24 mouse cellular contexts compared by ENCODE assay signal in genomic region chr7:58698738-58699442, GRCm38 (mm10). TPM values are rescaled to one million over a fixed set of nuclear protein-coding genes. Genes with fewer than 3 reads are reported as not detected.
DNase-seq lines count a peak whose midpoint lies in the region; ATAC-seq and TF ChIP-seq lines count a peak whose summit lies in the region.
"Had no signal": no experiment of that assay in that cellular context is flagged by ENCODE, and none has a peak within 500 bp of the region (broad histone marks: within the 10 kb centered on the region; RNA-seq: fewer than 3 reads in every experiment).

No protein-coding gene starts in this region.

- no peaks in the 10 kb centered on the region for H3K4me1 ChIP-seq in hindbrain, embryonic 16.5 days (ENCODE audit: control insufficient read depth, insufficient read depth, low read depth, low read length)
- H3K4me1 ChIP-seq in hindbrain, embryonic 13.5 days (replicated peaks): no peaks in the 10 kb centered on the region
- H3K4me1 ChIP-seq in neural tube, embryonic 13.5 days (replicated peaks): no peaks in the 10 kb centered on the region
- no peaks in the 10 kb centered on the region for H3K4me1 ChIP-seq in neural tube, embryonic 15.5 days
- no peaks in the 10 kb centered on the region for H3K4me1 ChIP-seq in forebrain, postnatal 0 days (ENCODE audit: insufficient read depth)
- no peaks in the 10 kb centered on the region for H3K4me1 ChIP-seq in kidney, embryonic 16.5 days (ENCODE audit: insufficient read depth, low read length)
- H3K4me1 ChIP-seq: embryonic facial prominence, embryonic 13.5 days; heart, embryonic 10.5 days; heart, embryonic 15.5 days; hindbrain, embryonic 12.5 days; kidney, embryonic 15.5 days; liver, embryonic 12.5 days; midbrain, embryonic 12.5 days had no signal

- no peak overlapping the region for H3K4me2 ChIP-seq in hindbrain, embryonic 16.5 days (ENCODE audit: low read length)
- H3K4me2 ChIP-seq in hindbrain, embryonic 13.5 days: no peak overlapping the region
- no peak overlapping the region for H3K4me2 ChIP-seq in neural tube, embryonic 13.5 days
- H3K4me2 ChIP-seq in neural tube, embryonic 15.5 days: no peak overlapping the region
- H3K4me2 ChIP-seq in forebrain, postnatal 0 days (ENCODE audit: low read depth): no peak overlapping the region
- no peak overlapping the region for H3K4me2 ChIP-seq in kidney, embryonic 16.5 days (replicated peaks; ENCODE audit: low read depth, low read length)
- H3K4me2 ChIP-seq: embryonic facial prominence, embryonic 13.5 days; heart, embryonic 15.5 days; hindbrain, embryonic 12.5 days; kidney, embryonic 15.5 days; liver, embryonic 12.5 days; midbrain, embryonic 12.5 days had no signal

- H3K9me3 ChIP-seq in hindbrain, embryonic 16.5 days (ENCODE audit: control insufficient read depth, low read length): no peaks in the 10 kb centered on the region
- no peaks in the 10 kb centered on the region for H3K9me3 ChIP-seq in hindbrain, embryonic 13.5 days
- no peaks in the 10 kb centered on the region for H3K9me3 ChIP-seq in neural tube, embryonic 13.5 days
- no peaks in the 10 kb centered on the region for H3K9me3 ChIP-seq in neural tube, embryonic 15.5 days (replicated peaks)
- H3K9me3 ChIP-seq in forebrain, postnatal 0 days (ENCODE audit: low read length): no peaks in the 10 kb centered on the region
- H3K9me3 ChIP-seq in kidney, embryonic 16.5 days (ENCODE audit: low read length): no peaks in the 10 kb centered on the region
- H3K9me3 ChIP-seq: embryonic facial prominence, embryonic 13.5 days; heart, embryonic 10.5 days; heart, embryonic 15.5 days; hindbrain, embryonic 12.5 days; kidney, embryonic 15.5 days; liver, embryonic 12.5 days; midbrain, embryonic 12.5 days had no signal

- WGBS in hindbrain, embryonic 16.5 days: 87% methylated on average over 7 of the region's 7 CpGs
- WGBS in hindbrain, embryonic 13.5 days: 91% methylated on average over 7 of the region's 7 CpGs
- 87% methylated on average over 7 of the region's 7 CpGs for WGBS in neural tube, embryonic 13.5 days
- WGBS in neural tube, embryonic 15.5 days: 80% methylated on average over 7 of the region's 7 CpGs
- whole genome bisulfite sequencing in forebrain, postnatal 0 days: 65% methylated on average over 7 of the region's 7 CpGs
- WGBS in kidney, embryonic 16.5 days: 87% methylated on average over 7 of the region's 7 CpGs

- no peak overlapping the region for H3K9ac ChIP-seq in hindbrain, embryonic 16.5 days (ENCODE audit: low read depth, low read length)
- H3K9ac ChIP-seq in hindbrain, embryonic 13.5 days: no peak overlapping the region
- H3K9ac ChIP-seq in neural tube, embryonic 13.5 days: no peak overlapping the region
- H3K9ac ChIP-seq in neural tube, embryonic 15.5 days (replicated peaks): no peak overlapping the region
- no peak overlapping the region for H3K9ac ChIP-seq in forebrain, postnatal 0 days
- H3K9ac ChIP-seq in kidney, embryonic 16.5 days (replicated peaks; ENCODE audit: low read length): no peak overlapping the region
- H3K9ac ChIP-seq: embryonic facial prominence, embryonic 13.5 days; heart, embryonic 15.5 days; hindbrain, embryonic 12.5 days; kidney, embryonic 15.5 days; liver, embryonic 12.5 days; liver, postnatal 0 days; midbrain, embryonic 12.5 days had no signal

- no peaks in the 10 kb centered on the region for H3K36me3 ChIP-seq in hindbrain, embryonic 16.5 days (ENCODE audit: control insufficient read depth, insufficient read depth, low read length)
- H3K36me3 ChIP-seq in hindbrain, embryonic 13.5 days: no peaks in the 10 kb centered on the region
- H3K36me3 ChIP-seq in neural tube, embryonic 13.5 days: no peaks in the 10 kb centered on the region
- no peaks in the 10 kb centered on the region for H3K36me3 ChIP-seq in neural tube, embryonic 15.5 days
- H3K36me3 ChIP-seq in forebrain, postnatal 0 days (ENCODE audit: insufficient read depth): no peaks in the 10 kb centered on the region
- H3K36me3 ChIP-seq in kidney, embryonic 16.5 days (ENCODE audit: insufficient read depth, low read length): no peaks in the 10 kb centered on the region
- H3K36me3 ChIP-seq: embryonic facial prominence, embryonic 13.5 days; heart, embryonic 10.5 days; heart, embryonic 15.5 days; hindbrain, embryonic 12.5 days; kidney, embryonic 15.5 days; liver, embryonic 12.5 days; midbrain, embryonic 12.5 days had no signal

- no peak for TF ChIP-seq CTCF in brain, embryonic 14.5 days (IDR thresholded peaks at IDR 0.05; ENCODE audit: borderline replicate concordance, extremely low read depth, insufficient read depth, insufficient read length)
- TF ChIP-seq CTCF in forebrain, postnatal 0 days (IDR thresholded peaks at IDR 0.05; ENCODE audit: low read depth): peak; percentile 30

- no peak for TF ChIP-seq POLR2A in brain, embryonic 14.5 days (IDR thresholded peaks at IDR 0.05; ENCODE audit: borderline replicate concordance, extremely low read depth, insufficient read depth, insufficient read length, poor library complexity, severe bottlenecking)

- DNase-seq in brain, embryonic 14.5 days (ENCODE audit: low read depth): peak; percentile 60
- DNase-seq in forebrain, postnatal 0 days: no peak
- DNase-seq: adrenal gland, postnatal 14 days; cerebellum, adult 18-20 months; gastrocnemius, postnatal 10 days; kidney, adult 18-20 months; kidney, postnatal 36 days; layer of hippocampus, postnatal 36 days; left cerebral cortex, postnatal 4 days; liver, postnatal 0 days; lung, postnatal 36 days had no signal

- H3K4me3 ChIP-seq in hindbrain, embryonic 16.5 days (ENCODE audit: low read length): no peak overlapping the region
- no peak overlapping the region for H3K4me3 ChIP-seq in hindbrain, embryonic 13.5 days
- H3K4me3 ChIP-seq in neural tube, embryonic 13.5 days: no peak overlapping the region
- H3K4me3 ChIP-seq in neural tube, embryonic 15.5 days (replicated peaks): no peak overlapping the region
- no peak overlapping the region for H3K4me3 ChIP-seq in forebrain, postnatal 0 days (ENCODE audit: low read depth, low read length)
- no peak overlapping the region for H3K4me3 ChIP-seq in kidney, embryonic 16.5 days (ENCODE audit: low read length)
- H3K4me3 ChIP-seq: embryonic facial prominence, embryonic 13.5 days; heart, embryonic 10.5 days; heart, embryonic 15.5 days; hindbrain, embryonic 12.5 days; kidney, embryonic 15.5 days; liver, embryonic 12.5 days; midbrain, embryonic 12.5 days had no signal

- ATAC-seq in hindbrain, embryonic 16.5 days: peak; percentile 58
- ATAC-seq in hindbrain, embryonic 13.5 days (ENCODE audit: low FRiP score): no peak
- ATAC-seq in neural tube, embryonic 13.5 days (ENCODE audit: low read depth): peak; percentile 36; the same call in 1 of the 2 replicates
- no peak for ATAC-seq in neural tube, embryonic 15.5 days (ENCODE audit: low FRiP score)
- ATAC-seq in forebrain, postnatal 0 days: peak; percentile 12; the same call in 1 of the 2 replicates
- ATAC-seq in kidney, embryonic 16.5 days (ENCODE audit: low FRiP score, low TSS enrichment): no peak
- ATAC-seq: CD4-positive, CD25-positive, alpha-beta regulatory T cell, adult 4 months; liver, embryonic 12.5 days; liver, postnatal 0 days had no signal

- H3K27me3 ChIP-seq in hindbrain, embryonic 16.5 days (replicated peaks; ENCODE audit: control insufficient read depth, insufficient read depth, low read length): no peaks in the 10 kb centered on the region
- H3K27me3 ChIP-seq in hindbrain, embryonic 13.5 days: no peaks in the 10 kb centered on the region
- H3K27me3 ChIP-seq in neural tube, embryonic 13.5 days: no peaks in the 10 kb centered on the region
- H3K27me3 ChIP-seq in neural tube, embryonic 15.5 days (replicated peaks): no peaks in the 10 kb centered on the region
- H3K27me3 ChIP-seq in forebrain, postnatal 0 days (ENCODE audit: insufficient read depth, low read length): no peaks in the 10 kb centered on the region
- H3K27me3 ChIP-seq in kidney, embryonic 16.5 days (ENCODE audit: insufficient read depth, low read length): no peaks in the 10 kb centered on the region
- H3K27me3 ChIP-seq: embryonic facial prominence, embryonic 13.5 days; heart, embryonic 15.5 days; hindbrain, embryonic 12.5 days; kidney, embryonic 15.5 days; liver, embryonic 12.5 days; midbrain, embryonic 12.5 days had no signal

- no peak overlapping the region for H3K27ac ChIP-seq in hindbrain, embryonic 16.5 days (ENCODE audit: low read depth, low read length)
- H3K27ac ChIP-seq in hindbrain, embryonic 13.5 days: no peak overlapping the region
- no peak overlapping the region for H3K27ac ChIP-seq in neural tube, embryonic 13.5 days (replicated peaks)
- no peak overlapping the region for H3K27ac ChIP-seq in neural tube, embryonic 15.5 days (replicated peaks)
- H3K27ac ChIP-seq in forebrain, postnatal 0 days (ENCODE audit: low read depth, low read length): no peak overlapping the region
- no peak overlapping the region for H3K27ac ChIP-seq in kidney, embryonic 16.5 days (ENCODE audit: low read length)
- H3K27ac ChIP-seq: embryonic facial prominence, embryonic 13.5 days; heart, embryonic 10.5 days; heart, embryonic 15.5 days; hindbrain, embryonic 12.5 days; kidney, embryonic 15.5 days; liver, embryonic 12.5 days; midbrain, embryonic 12.5 days had no signal

RNA-seq across cellular contexts. Expression of gene Atp10a, which starts 42.9 kb away (rescaled TPM):
- polyA plus RNA-seq in hindbrain, embryonic 16.5 days (2015; fragmentation: Nextera tagmentation; extraction: Ambion mirVana): 1.1 TPM in 2 replicates
- polyA plus RNA-seq in hindbrain, embryonic 13.5 days (2015; fragmentation: Nextera tagmentation; extraction: Ambion mirVana): 0.54 and 0.84 TPM in 2 replicates
- 0.84 and 1.2 TPM in 2 replicates for polyA plus RNA-seq in neural tube, embryonic 13.5 days (2015; fragmentation: Nextera tagmentation; extraction: Ambion mirVana)
- 1.1 and 2.3 TPM in 2 replicates for polyA plus RNA-seq in neural tube, embryonic 15.5 days (2015; fragmentation: Nextera tagmentation; extraction: Ambion mirVana)
- polyA plus RNA-seq in brain, embryonic 14.5 days (2012; rRNA removed): 2.6 and 2.8 TPM in 2 replicates
- 3.5 and 4.8 TPM in 2 replicates for total RNA-seq in forebrain, postnatal 0 days (2014; rRNA removed)
- 0.57 and 0.70 TPM in 2 replicates for polyA plus RNA-seq in forebrain, postnatal 0 days (2015; fragmentation: Nextera tagmentation; extraction: Ambion mirVana)
- polyA plus RNA-seq in kidney, embryonic 16.5 days (2015; fragmentation: Nextera tagmentation; extraction: Ambion mirVana): 3.6 and 4.0 TPM in 2 replicates

Comparison
In these comparisons a context has a peak if more than half of its experiments do, and no peak if none do; other contexts are left out.
1. ATAC-seq: peak in hindbrain, embryonic 16.5 days (single experiment), neural tube, embryonic 13.5 days (single experiment) and forebrain, postnatal 0 days (single experiment); none in hindbrain, embryonic 13.5 days (single experiment), neural tube, embryonic 15.5 days (single experiment) and kidney, embryonic 16.5 days (single experiment).